Mouse (Mus musculus) stomach, postnatal 0 days (tissue): ENCODE data around the gene Carns1. TPM values are rescaled to one million over a fixed set of nuclear protein-coding genes. Genes with fewer than 3 reads are reported as not detected.
A peak's percentile ranks its signal among the peaks of the same experiment; 100 is the strongest.
"Not testable (repeated sequence)": the region's sequence is repeated elsewhere in the genome, so short reads cannot be mapped to it uniquely, and the experiment has no call there.

Source experiments
- ATAC-seq: fragments of 200-750 bp; cut with Nextera tagmentation; 2 replicates; pipeline ENCODE4 v1.8.0; 2017; ENCODE audit not compliant: low FRiP score, low TSS enrichment
- DNase-seq: peaks from one replicate; pipeline ENCODE4 v3.0.0-alpha.2; 2016; ENCODE audit warnings: low spot score
- H3K27ac ChIP-seq: fragments of 300-500 bp; sonication (generic); replicated peaks from 2 replicates; pipeline ENCODE4 v1.5.1; 2014; ENCODE audit warnings: mild to moderate bottlenecking, control low read depth
- H3K27me3 ChIP-seq: fragments of 300-500 bp; sonication (generic); 2 replicates; pipeline ENCODE4 v1.6.1; 2014; ENCODE audit warnings: low read length; ENCODE audit not compliant: control insufficient read depth, insufficient read depth
- H3K36me3 ChIP-seq: fragments of 300-500 bp; sonication (generic); 2 replicates; pipeline ENCODE4 v1.6.1; 2014; ENCODE audit warnings: low read length, mixed read lengths; ENCODE audit not compliant: control insufficient read depth, insufficient read depth
- H3K4me1 ChIP-seq: fragments of 300-500 bp; sonication (generic); replicated peaks from 2 replicates; pipeline ENCODE4 v1.6.1; 2014; ENCODE audit warnings: antibody characterized with exemption; ENCODE audit not compliant: control insufficient read depth, insufficient read depth
- H3K4me2 ChIP-seq: fragments of 300-500 bp; sonication (generic); replicated peaks from 2 replicates; pipeline ENCODE4 v1.6.1; 2014; ENCODE audit warnings: low read depth, mild to moderate bottlenecking, control low read depth, moderate library complexity
- H3K4me3 ChIP-seq: fragments of 300-500 bp; sonication (generic); 2 replicates; pipeline ENCODE4 v1.5.1; 2014; ENCODE audit warnings: low read depth, low read length, control low read depth
- H3K9ac ChIP-seq: fragments of 300-500 bp; sonication (generic); 2 replicates; pipeline ENCODE4 v1.6.1; 2014; ENCODE audit warnings: mild to moderate bottlenecking, low read length, control low read depth, mixed read lengths
- H3K9me3 ChIP-seq: fragments of 300-500 bp; sonication (generic); 2 replicates; pipeline ENCODE4 v1.6.1; 2016; ENCODE audit warnings: low read length; ENCODE audit not compliant: control insufficient read depth
- CTCF ChIP-seq: IDR thresholded peaks from 2 replicates; pipeline ENCODE4 v1.5.1; 2016; ENCODE audit warnings: antibody characterized with exemption, low read depth, mild to moderate bottlenecking, moderate library complexity
- EP300 ChIP-seq: optimal IDR thresholded peaks from 2 replicates; pipeline ENCODE3; 2016; ENCODE audit warnings: antibody characterized with exemption
- WGBS: fragments of 180-500 bp; shearing (Covaris S2); extraction: QIAGEN DNeasy Blood & Tissue Kit; methylation state at CpG from one replicate; pipeline ENCODE4 v1.1.7; 2014; 5-methylcytosine and 5-hydroxymethylcytosine counted together
- polyA plus RNA-seq: library from polyadenylated mRNA; unstranded; fragments of >200 nt; fragmentation: Nextera tagmentation; extraction: Ambion mirVana; gene quantifications from 2 replicates; pipeline ENCODE4 v1.2.1, GENCODE M21; 2015

Gene Carns1
- polyA plus RNA-seq, 1 experiment from 2014 or later, result 1.5 TPM

GRCm38 (mm10) chr19:4131075-4131474, 44.2 kb downstream of the Carns1 start:
- H3K9ac ChIP-seq, result no peak overlapping the region
- H3K9me3 ChIP-seq, result no peaks in the 10 kb centered on the region
- no peak overlapping the region for H3K27ac ChIP-seq
- H3K36me3 ChIP-seq, result peaks cover 20% of the 10 kb centered on the region
- no peak overlapping the region for H3K4me3 ChIP-seq
- DNase-seq (no peak), ATAC-seq (no peak)
- no peak overlapping the region for H3K4me2 ChIP-seq
- H3K4me1 ChIP-seq, result 0 out of 2 replicates have a peak, but pooled peaks cover 3% of the 10 kb centered on the region
- no peaks in the 10 kb centered on the region for H3K27me3 ChIP-seq
- TF ChIP-seq EP300 (no peak), CTCF (no peak)
- WGBS, result 83% methylated on average over 5 of the region's 5 CpGs

GRCm38 (mm10) chr19:4130106-4130505, 45.2 kb downstream of the Carns1 start:
- 79% methylated on average over 4 of the region's 4 CpGs for WGBS
- H3K36me3 ChIP-seq, result peaks cover 20% of the 10 kb centered on the region
- no peak overlapping the region for H3K4me2 ChIP-seq
- TF ChIP-seq CTCF (no peak), EP300 (no peak)
- DNase-seq, result no peak
- no peaks in the 10 kb centered on the region for H3K9me3 ChIP-seq
- ATAC-seq, result no peak
- 0 out of 2 replicates have a peak, but pooled peaks cover 3% of the 10 kb centered on the region for H3K4me1 ChIP-seq
- no peak overlapping the region for H3K4me3 ChIP-seq
- H3K27ac ChIP-seq, result no peak overlapping the region
- no peak overlapping the region for H3K9ac ChIP-seq
- no peaks in the 10 kb centered on the region for H3K27me3 ChIP-seq

GRCm38 (mm10) chr19:4129462-4129861, 45.8 kb downstream of the Carns1 start:
- ATAC-seq, result no peak
- no peak for DNase-seq
- WGBS, result 85% methylated on average over 7 of the region's 7 CpGs
- no peak overlapping the region for H3K4me3 ChIP-seq
- peaks cover 20% of the 10 kb centered on the region for H3K36me3 ChIP-seq
- no peak overlapping the region for H3K4me2 ChIP-seq
- H3K27ac ChIP-seq, result no peak overlapping the region
- H3K9ac ChIP-seq, result no peak overlapping the region
- no peaks in the 10 kb centered on the region for H3K9me3 ChIP-seq
- no peaks in the 10 kb centered on the region for H3K27me3 ChIP-seq
- TF ChIP-seq EP300, result no peak
- TF ChIP-seq CTCF, result no peak
- 0 out of 2 replicates have a peak, but pooled peaks cover 3% of the 10 kb centered on the region for H3K4me1 ChIP-seq

- H3K4me2 ChIP-seq, result peak overlapping the region; percentile 77
- 41% methylated on average over 7 of the region's 7 CpGs for WGBS
- DNase-seq (peak; percentile 62), ATAC-seq (no peak)
- peak overlapping the region; percentile 84 for H3K4me3 ChIP-seq
- H3K27me3 ChIP-seq, result no peaks in the 10 kb centered on the region
- peaks cover 13% of the 10 kb centered on the region for H3K36me3 ChIP-seq
- peak overlapping the region; percentile 81 for H3K27ac ChIP-seq
- no peaks in the 10 kb centered on the region for H3K9me3 ChIP-seq
- TF ChIP-seq EP300, result no peak
- TF ChIP-seq CTCF, result no peak
- 0 out of 2 replicates have a peak, but pooled peaks cover 3% of the 10 kb centered on the region for H3K4me1 ChIP-seq
- H3K9ac ChIP-seq, result peak overlapping the region; percentile 89
These were observed 48.4 kb downstream of the Carns1 start for GRCm38 (mm10) chr19:4126759-4127495.

GRCm38 (mm10) chr19:4125741-4126696, 49.3 kb downstream of the Carns1 start, which contains the start of gene Aip:
TSS of gene Aip (minus strand) at chr19:4125858.
- Histone ChIP-seq H3K27ac (peak within 1 kb of the TSS; percentile 81), H3K36me3 (peaks cover 11% of the 10 kb centered on the region), H3K9ac (peak within 1 kb of the TSS; percentile 89), H3K4me3 (peak within 1 kb of the TSS; percentile 84), H3K27me3 (no peaks in the 10 kb centered on the region), H3K9me3 (no peaks in the 10 kb centered on the region), H3K4me2 (peak within 1 kb of the TSS; percentile 77), H3K4me1 (0 out of 2 replicates have a peak, but pooled peaks cover 3% of the 10 kb centered on the region)
- DNase-seq, result peak; percentile 99
- WGBS, result 1% methylated on average over 57 of the region's 64 CpGs
- TF ChIP-seq CTCF, result peak; percentile 79
- TF ChIP-seq EP300, result no peak
- peak; percentile 96 for ATAC-seq

GRCm38 (mm10) chr19:4125268-4125667, 50.0 kb downstream of the Carns1 start:
- not testable (repeated sequence) for H3K27me3 ChIP-seq, H3K9ac ChIP-seq, DNase-seq, H3K9me3 ChIP-seq
- H3K27ac ChIP-seq, result 0 out of 2 replicates have a peak overlapping the region, but pooled peaks have one; percentile 18
- peak overlapping the region; percentile 84 for H3K4me3 ChIP-seq
- peaks cover 10% of the 10 kb centered on the region for H3K4me1 ChIP-seq
- WGBS, result 23% methylated on average over 2 of the region's 4 CpGs
- H3K4me2 ChIP-seq, result peak overlapping the region; percentile 48
- H3K36me3 ChIP-seq, result peaks cover 11% of the 10 kb centered on the region
- peak; percentile 25 for ATAC-seq
